Mouse (Mus musculus) spleen, postnatal 36 days (tissue): Measurements from ENCODE around the gene Tbce.
"Not testable (repeated sequence)": the region's sequence is repeated elsewhere in the genome, so short reads cannot be mapped to it uniquely, and the experiment has no call there.

Experiments
- DNase-seq, 2 experiments: peaks; one replicate each; pipeline ENCODE4 v3.0.0; 2022; ENCODE audit warnings: low spot score in 2 of 2, mixed read lengths in 1 of 2

Tbce gene

GRCm38 (mm10) chr13:14039292-14039965 is at the start of gene Tbce:
Gene Tbce, minus strand, starts transcription at chr13:14039638.
- DNase-seq = peak; percentile 86 to 89

- no peak for DNase-seq
Observed at GRCm38 (mm10) chr13:14088669-14089068, 49.2 kb upstream of the Tbce start.

GRCm38 (mm10) chr13:14075326-14075725 is 35.9 kb upstream of the Tbce start:
- no peak for DNase-seq

- DNase-seq = no peak
Observed at GRCm38 (mm10) chr13:14074371-14074770, 34.9 kb upstream of the Tbce start.

- no peak for DNase-seq
Observed at GRCm38 (mm10) chr13:14069291-14069690, 29.9 kb upstream of the Tbce start.

- DNase-seq = no peak
Observed at GRCm38 (mm10) chr13:14068035-14068434, 28.6 kb upstream of the Tbce start.

- no peak for DNase-seq
Observed at GRCm38 (mm10) chr13:14065701-14066100, 26.3 kb upstream of the Tbce start.

GRCm38 (mm10) chr13:14065028-14065380 is 25.6 kb upstream of the Tbce start:
- DNase-seq = no peak

GRCm38 (mm10) chr13:14064341-14065027 is 25.0 kb upstream of the Tbce start:
- DNase-seq = peak; percentile 67 to 70

- DNase-seq = no peak
Observed at GRCm38 (mm10) chr13:14063942-14064271, 24.5 kb upstream of the Tbce start.

- DNase-seq = peak; percentile 98
Observed at GRCm38 (mm10) chr13:14063013-14063941, 23.8 kb upstream of the Tbce start, which contains the start of the genes Arid4b and Ggps1. Gene Arid4b, plus strand, starts transcription at chr13:14063232. Gene Ggps1, minus strand, starts transcription at chr13:14063488.

- peak in 1 of 2 experiments; percentile 51 for DNase-seq
Observed at GRCm38 (mm10) chr13:14062209-14063012, 23.0 kb upstream of the Tbce start.

GRCm38 (mm10) chr13:14059582-14059981 is 20.1 kb upstream of the Tbce start:
- DNase-seq = no peak

- no peak for DNase-seq
Observed at GRCm38 (mm10) chr13:14056801-14057200, 17.4 kb upstream of the Tbce start.

GRCm38 (mm10) chr13:14049878-14050277 is 10.4 kb upstream of the Tbce start:
- DNase-seq = no peak

GRCm38 (mm10) chr13:14044521-14044920 is 5.1 kb upstream of the Tbce start:
- DNase-seq = no peak

- no peak for DNase-seq
Observed at GRCm38 (mm10) chr13:14043851-14044250, 4.4 kb upstream of the Tbce start.

GRCm38 (mm10) chr13:14040186-14040585 is 748 bp upstream of the Tbce start:
- DNase-seq = no peak

GRCm38 (mm10) chr13:14038911-14039291 is 537 bp downstream of the Tbce start:
- no peak for DNase-seq

- no peak for DNase-seq
Observed at GRCm38 (mm10) chr13:14035875-14036630, 3.4 kb downstream of the Tbce start.

- not testable (repeated sequence) for DNase-seq
Observed at GRCm38 (mm10) chr13:14035352-14035751, 4.1 kb downstream of the Tbce start.
